Mouse (Mus musculus): Measurements from ENCODE around the gene Alg9.
"Not testable (repeated sequence)": the region's sequence is repeated elsewhere in the genome, so short reads cannot be mapped to it uniquely, and the experiment has no call there.

The Alg9 gene

DNA sequence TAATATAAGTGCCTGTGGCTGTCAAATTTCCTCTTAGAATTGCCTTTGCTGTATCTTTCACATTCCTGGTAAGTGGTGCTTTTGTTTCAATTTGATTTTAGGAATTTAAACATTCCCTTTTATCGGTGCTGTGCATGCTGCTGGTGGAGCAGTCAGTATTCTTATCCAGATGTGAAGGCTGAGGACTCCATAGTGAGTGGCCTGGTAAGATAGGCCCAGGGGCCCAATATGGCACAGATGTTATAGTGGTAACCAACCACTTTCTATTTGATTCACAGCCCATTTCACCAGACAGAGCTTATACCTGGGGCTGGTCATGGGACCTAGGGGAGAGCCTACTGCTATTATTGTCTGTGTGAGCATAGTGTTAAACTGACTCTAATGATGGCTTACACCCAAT lies 41.7 kb downstream of the Alg9 start:
- no peak for DNase-seq (ENCODE audit: low spot score)

DNA sequence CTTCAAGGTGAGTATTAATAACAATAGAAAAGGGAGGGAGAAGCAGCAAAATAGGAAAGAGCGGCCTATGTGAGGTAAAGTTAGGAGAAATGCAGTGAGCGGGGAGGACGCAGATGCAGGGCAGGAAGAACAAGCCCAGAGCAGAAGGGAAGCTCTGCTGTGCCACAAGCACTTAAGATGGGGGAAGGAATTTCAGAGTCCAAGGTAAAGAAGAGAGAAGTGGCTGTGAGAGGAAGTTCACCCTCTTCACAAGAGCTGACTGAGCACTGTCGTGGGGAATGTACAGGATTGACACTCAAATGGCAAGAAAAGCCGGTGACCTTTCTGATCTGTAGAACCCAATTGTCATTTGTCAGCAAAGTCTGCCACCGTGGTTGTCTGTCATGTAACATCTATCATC lies 43.2 kb downstream of the Alg9 start:
- no peak for DNase-seq (ENCODE audit: low spot score)

DNA sequence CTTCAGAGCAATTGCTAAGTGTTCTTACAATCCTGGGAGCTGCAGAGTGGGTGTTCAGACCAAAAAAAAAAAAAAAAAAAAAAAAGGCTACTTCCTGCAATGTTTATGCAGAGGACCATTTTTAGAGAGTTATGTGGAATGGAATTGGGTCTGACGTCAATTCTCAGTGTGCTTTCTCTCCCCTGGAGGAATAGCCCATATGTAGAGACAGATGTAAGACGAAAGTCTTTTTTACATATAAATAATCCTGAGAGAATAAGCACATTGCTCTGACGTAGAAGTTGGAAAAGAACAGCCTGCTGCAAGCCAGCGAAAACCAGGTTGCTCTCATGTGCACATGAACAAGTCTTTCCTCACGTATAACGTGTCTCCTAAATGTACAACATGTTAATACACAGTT lies 44.9 kb downstream of the Alg9 start:
- no peak for DNase-seq (ENCODE audit: low spot score)

DNA sequence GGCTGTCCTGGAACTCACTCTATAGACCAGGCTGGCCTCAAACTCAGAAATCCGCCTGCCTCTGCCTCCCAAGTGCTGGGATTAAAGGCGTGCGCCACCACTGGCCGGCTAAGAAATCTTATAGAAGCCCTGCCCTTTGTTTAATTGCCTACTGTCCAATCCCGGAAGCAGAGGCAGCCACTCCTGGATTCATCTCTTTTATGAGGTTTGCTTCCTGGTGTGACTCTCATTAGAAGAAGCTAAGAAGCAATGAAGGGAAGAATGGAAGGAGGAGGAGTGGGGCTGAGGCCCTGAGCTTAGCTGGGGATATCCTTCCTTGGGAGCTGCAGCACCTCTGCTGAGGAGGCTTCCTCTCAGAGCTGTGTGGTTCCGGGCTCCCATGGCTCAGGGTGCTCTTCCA lies 46.8 kb downstream of the Alg9 start:
- DNase-seq (ENCODE audit: low spot score), result no peak

DNA sequence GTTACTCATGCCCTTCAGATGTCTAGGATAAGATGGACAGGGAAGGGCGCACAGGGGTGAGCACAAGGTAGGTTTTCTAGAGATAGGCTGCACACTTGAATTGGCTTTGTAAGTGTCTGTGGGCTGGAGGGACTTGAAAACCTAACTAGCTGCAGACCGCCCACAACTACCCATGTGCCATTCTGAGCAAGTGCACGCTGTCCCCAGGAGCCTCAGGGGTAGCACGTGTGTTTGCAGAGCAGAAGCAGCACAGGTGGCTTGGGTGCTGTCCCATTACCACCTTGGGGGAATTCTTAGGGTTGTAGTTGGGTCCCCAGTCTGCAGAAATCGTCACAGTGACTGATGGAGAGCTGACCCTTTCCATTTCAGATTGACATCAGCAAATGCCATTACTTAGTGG lies 47.4 kb downstream of the Alg9 start:
- no peak for DNase-seq (ENCODE audit: low spot score)

DNA sequence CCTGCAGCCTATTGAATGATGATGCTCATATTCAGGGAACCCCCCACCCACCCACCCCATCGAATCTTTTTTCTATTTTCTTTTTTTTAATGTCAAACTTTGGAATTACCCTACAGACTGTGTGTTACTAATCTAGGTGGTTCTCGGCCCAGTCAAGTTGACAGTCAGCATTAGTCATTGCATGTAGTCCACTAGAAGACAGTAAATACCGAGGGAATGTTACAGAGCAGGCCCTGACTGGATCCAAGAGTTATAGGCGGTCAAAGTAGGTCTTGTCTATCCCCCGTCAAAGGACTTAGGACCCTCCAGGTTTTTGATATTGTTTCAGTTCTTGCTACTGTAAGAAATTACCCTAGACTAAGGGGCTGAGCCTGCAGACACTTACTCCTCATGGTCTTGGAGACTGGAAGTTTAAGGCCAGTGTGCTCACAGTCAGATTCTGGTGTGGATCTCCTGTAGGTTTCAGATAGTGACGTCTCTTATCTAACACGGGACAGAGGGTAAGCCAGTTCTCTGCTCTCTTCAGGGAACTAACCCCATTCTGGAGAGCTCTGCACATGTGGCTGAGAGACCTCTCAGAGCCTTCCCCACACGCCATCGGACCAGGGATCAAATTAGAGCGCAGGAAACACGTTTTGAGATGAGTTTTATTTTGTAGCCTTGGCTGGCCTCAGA lies 49.1 kb downstream of the Alg9 start:
- no peak for DNase-seq (ENCODE audit: low spot score)

DNA sequence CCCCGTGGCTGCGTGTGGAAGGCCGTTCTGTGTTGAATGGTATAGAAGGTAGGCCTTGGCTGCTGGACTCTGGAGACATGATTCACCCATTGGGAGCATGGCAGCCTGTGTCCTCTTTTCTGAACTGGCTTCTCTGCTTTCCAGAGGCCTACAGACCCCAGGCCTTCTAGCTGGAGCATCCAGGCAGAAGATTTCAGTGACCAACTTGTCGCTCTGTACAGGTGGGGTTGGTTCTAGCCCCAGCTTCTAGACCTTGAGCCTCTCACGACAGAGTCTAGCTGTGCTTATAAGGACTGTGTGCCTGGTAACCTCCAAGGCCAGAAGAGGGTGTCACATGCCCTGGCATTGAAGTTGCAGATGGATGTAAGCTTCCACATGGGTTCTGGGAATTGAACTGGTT lies 56.7 kb downstream of the Alg9 start:
- no peak for DNase-seq (ENCODE audit: low spot score)

DNA sequence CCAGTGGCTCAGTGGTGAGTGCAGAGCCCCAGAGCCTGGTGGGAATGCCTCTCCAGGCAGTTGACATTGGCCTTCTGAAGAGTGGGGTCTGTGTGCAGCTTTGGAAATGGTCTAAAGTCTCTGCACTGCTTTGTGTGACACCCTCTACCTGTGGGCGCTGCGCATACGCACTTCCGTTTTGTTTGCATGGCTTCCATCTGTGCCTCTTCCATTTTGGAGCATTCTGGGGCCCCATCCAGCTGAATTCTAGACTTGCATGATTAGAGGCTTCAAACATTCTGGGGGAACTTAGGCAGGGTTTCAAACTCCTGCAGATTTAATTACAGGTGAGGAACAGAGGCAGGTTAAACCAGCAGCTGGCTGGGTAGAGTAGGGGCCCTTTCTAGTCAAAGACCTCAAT lies 57.3 kb downstream of the Alg9 start:
- no peak for DNase-seq (ENCODE audit: low spot score)

DNA sequence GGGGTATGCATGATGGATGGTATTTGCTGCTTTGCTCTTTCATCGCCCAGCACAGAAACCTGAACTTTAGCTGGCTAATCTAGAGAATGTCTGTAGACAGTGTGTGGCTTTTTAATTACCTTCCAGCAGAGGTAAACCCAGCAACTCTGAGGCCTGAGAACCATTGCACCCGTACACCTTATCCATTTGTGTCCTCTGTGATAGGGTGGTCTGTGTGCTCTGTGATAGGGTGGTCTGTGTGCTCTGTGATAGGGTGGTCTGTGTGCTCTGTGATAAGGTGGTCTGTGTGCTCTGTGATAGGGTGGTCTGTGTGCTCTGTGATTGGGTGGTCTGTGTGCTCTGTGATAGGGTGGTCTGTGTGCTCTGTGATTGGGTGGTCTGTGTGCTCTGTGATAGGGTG lies 57.8 kb downstream of the Alg9 start:
- DNase-seq (ENCODE audit: low spot score), result not testable (repeated sequence)

DNA sequence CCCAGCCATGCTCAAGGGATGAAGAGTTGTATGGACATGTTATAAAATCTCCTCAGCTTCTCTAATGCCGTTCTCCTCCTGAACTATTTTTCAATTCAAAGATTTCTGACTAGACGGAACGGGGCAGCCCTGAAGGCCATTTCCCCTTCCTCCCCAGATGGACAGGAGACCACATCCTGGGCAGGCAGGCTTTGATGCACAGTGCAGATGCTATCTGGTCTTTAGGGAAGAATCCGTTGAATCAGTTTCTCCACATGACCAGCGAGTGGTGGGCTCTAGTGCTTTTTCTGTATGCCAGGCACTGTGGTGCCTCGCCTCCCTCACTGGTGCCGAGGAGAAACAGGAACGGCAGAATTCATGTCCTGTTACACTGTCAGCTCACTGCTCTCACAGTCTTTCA lies 59.0 kb downstream of the Alg9 start:
- no peak for DNase-seq (ENCODE audit: low spot score)

DNA sequence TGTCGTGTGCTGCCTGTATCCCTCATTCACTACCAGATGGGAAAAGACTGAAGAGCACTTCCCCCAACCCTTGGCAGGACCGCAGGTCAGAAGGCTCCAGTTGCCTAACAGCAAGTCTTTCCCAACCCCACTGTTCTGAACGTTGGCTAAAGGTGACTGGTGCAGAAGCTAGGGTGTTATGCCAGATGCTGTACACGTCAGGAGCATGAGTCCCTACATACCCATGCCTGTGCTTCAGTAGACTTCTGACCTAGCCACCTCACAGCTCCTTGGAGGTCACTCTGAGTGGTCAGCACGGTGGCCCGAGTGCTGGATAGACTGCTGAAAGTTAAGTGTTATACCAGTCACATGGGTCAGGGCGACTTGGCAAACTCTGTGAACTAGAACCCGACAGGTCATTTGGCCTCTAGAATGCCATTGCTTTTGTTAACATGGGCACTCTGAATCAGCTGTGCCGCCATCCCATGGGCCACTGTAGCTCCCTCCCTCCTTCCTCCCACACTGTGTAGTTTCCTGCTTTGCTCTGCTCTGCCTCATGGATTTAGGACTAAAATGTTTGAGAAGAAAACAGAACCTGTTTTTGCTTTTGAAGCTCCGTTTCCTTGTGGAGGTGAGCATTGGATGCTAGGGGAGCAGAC lies 60.4 kb downstream of the Alg9 start:
- DNase-seq (ENCODE audit: low spot score), result no peak

DNA sequence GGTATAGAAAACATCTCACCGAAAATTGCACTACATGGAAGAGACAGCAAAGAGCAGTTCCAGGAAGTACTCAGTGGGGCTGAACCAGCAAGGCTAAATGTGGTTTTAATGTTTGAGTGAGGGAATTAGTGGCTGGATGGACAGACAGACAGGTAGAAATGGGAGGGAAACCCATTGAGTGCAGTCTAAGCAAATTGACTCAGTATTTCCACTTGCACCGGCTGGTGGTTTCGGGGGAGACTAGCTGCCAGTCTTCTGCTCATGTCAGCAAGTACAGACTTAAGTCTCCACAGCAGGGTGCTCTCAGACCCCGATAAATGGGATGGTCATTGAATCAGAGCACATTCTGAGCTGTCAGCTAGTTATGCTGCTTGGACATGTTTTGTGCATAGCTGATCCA lies 61.3 kb downstream of the Alg9 start:
- DNase-seq (ENCODE audit: low spot score), result no peak

DNA sequence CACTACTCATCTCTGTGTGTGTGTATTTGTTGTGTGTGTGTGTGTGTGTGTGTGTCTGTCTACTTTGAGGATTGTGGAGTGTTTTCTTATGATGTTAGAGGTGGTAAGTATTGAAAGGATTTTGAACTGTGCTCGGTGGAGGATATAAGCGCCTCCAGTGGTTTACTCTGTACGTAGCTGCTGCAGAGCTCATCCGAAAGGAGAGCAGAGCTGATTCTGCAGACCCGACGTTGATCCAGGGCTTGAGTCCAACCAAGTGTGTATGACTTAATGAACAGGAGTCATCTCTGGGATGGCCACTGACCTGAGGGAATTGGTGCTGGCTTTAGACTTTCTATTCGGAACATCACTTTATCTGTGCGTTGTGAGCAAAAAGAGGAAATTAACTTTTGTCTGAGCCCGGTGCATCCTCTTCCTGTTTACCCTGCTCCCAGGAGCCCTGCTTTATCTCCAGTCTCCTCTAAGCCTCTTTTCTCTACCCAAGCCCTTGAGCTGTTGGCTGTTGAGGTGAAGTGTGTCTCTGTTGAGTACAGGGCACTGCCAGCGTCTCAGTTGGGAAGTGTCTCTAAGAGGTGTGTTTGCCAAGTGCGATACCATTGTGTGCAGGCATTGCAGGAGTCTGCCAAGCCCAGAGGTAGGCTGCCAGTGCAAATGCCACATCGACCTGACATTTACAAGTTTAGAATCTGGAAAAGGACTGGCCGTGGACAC lies 66.4 kb downstream of the Alg9 start:
- DNase-seq (ENCODE audit: low spot score), result peak; percentile 12

DNA sequence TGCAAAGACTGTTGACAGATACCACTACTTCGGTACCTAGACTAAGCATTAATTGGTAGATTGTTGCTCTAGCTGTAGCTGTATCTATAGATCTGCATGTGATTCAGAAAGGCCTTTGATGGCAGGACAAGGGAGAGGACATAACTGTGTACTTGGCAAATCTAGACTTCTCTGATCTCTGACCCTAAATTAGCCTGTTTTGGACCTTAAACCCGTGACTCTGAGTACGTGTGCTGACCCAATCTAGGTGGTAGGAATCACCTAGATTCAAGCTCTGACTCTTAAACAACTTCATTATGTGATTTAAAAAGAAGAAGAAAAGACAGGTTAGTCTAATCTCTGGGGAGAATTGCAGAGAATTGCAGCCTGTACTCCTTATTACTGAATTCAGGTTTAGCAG lies 70.3 kb downstream of the Alg9 start, which contains the start of gene Ppp2r1b:
TSS of gene Ppp2r1b (plus strand) at position 221 of the 400 bp plus-strand sequence.
- DNase-seq (ENCODE audit: low spot score), result no peak

DNA sequence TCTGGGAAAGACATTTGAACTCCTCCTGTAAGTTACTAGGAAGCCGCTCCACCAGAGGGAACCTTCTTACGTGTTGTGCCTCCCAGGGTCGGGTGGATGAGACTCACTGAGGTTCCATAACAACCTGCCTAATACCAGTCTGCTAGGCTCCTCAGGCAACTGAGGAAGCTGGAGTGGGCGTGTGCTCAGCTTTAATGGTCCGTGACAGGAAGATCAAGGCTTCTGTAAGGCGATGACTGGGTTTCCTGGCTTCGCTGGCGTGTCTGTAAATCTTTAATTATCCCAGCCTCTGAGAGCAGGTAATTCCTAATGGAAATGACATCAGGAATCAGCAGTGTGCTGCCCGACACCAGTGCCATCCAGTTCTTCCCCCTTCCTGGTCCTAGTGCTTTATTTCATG lies 70.7 kb downstream of the Alg9 start:
- DNase-seq (ENCODE audit: low spot score), result no peak

DNA sequence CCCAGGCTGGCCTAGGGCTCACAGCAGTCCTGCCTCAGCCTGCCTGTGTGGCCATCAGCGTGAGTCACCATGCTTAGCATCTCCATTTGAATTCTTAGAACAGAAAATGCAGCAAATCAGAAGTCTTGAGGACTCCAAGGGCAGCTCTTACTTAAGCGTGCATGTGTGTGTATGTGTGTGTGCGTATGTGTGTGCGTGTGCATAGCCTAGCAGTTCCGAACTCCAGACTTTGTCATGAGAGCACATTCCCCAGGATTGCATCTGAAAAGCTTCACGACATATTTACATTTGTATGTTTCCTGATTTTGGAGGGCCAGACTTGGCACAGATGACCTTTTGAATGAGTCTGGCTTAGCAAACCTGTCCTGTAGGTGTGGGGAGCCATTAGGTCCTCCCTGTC lies 72.3 kb downstream of the Alg9 start:
- DNase-seq (ENCODE audit: low spot score), result no peak

DNA sequence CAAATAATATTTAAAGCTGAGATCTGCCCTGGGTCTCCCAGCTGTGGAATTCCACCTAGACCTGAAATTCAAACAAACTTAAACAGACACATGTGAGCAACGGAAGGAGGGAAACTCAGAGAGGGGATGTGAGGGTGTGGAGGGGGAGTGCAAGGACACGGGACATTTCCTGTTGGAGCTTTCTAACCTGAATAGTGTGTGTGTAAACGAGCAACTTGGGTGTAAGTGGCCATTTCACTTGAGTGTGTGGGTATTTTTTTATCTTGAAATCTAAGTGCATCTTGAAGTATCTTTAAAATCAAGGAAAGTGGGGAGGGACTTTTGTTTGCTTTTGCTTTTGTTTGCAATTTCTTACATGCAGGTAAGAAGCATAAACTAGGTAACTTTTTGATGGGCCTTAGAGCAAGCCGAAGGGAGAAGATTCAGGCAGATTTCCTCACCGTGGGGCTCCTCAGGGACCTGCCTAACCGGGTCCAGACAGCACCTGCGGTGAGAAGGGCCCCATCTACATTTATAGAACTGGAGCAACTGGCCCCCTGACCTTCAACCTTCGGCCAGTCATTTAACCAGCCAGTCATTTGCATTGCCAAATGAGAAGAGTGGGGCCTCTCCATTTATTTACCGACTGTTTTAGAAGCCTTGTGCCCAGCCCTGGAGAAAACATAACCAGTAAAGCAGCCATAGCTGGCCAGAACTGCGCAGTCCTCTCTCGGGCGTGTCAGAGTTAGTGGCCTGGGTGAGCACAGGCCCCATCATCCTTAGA lies 73.0 kb downstream of the Alg9 start:
- no peak for DNase-seq (ENCODE audit: low spot score)

DNA sequence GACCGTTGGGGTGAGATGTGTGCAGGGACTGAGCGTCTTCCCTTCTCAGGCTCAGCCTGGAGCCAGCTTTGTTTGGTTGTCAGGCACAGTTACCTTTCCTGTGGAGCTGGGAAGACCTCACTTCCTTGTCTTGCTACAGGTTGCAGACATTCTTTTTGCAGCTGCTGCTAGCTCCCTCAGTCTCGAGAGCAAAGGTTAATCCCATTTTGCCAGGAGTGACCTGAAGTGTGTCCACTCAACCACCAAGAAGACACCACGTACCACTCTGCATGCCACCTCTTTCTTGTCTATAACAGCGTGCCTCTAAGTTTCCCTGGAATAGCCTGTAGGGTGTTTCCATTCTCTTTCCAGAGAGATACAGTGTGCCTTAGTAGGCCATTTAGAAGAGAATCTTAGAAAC lies 74.0 kb downstream of the Alg9 start:
- no peak for DNase-seq (ENCODE audit: low spot score)

DNA sequence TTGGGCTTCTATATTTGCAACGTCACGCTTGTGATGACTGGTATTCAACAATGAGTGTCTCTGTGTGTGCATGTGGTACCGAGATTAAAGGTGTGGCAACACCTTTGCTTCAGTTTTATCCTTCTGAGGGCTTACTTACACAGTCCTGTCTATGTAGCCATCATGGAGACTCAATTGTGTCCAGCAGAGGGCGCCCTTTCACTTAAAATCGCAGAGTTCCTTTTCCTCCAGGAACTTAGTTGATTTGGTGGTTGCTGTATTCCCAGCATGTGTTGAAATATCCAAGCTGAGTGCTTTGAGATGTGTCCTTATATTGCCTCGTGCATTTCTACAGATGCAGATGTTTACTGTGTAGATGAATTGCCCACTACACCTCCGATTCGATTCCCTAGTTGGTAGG lies 74.4 kb downstream of the Alg9 start:
- DNase-seq (ENCODE audit: low spot score), result peak; percentile 59

DNA sequence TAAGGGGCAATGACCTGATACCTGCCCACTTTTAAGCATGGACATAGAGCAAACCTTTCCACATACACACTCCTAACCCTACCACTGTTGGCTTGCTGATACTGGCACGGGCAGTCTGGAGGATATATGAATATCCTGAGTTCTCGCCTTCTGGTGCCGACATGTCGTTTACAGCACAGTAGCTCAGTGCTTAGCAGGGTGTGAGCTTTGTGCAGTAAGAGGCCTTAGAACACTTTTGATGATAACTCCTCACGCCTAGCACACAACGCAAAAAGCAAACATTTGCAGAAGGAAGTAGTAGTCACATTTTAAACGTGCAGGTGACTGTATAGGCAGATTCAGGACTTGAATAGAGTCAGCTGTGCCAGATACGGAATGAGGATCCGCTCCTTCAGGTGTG lies 74.9 kb downstream of the Alg9 start:
- DNase-seq (ENCODE audit: low spot score), result no peak

DNA sequence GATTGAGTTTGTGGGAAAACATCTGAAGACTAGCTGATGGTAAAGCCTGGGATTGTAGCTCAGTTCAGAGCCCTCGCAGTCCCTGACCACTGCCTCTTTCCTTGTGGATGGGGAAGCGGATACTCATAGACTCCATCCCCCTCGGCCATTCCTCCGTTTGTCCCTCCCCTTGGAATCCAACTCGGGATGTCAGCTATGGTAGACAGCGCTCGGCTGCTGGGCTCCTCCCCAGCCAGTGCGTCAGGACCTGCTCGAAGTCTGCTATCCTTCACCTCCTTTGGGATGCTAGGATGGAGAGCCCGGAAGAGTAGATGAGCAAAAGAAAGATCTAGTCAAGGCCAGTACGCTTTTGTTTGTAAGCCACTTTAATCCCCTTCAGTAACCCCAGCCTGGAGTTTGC lies 75.5 kb downstream of the Alg9 start:
- DNase-seq (ENCODE audit: low spot score), result no peak

DNA sequence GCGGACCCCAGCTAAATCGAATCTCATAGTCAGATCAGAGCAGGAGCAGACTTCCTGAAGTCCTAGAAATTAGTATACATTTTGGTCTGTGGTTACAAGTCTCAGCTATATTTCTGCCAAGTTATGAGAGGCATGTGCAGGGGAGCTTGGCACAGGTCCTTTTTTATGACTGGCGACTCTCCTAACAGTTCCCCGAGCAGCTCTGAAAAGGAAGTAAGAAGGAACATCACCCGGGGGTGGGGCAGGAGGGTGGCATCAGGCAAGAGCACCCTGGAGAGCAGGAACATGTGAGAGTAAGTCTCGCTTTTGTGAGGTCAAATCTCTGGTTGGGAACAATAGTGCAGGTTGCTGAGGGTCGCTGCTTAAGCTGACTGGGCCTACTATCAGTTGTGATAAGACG lies 75.9 kb downstream of the Alg9 start:
- DNase-seq (ENCODE audit: low spot score), result no peak
